Mouse (Mus musculus) 3134 (cell line): Measurements from ENCODE around the gene Olfr982.
A peak's percentile ranks its signal among the peaks of the same experiment; 100 is the strongest.

Experiments
- DNase-seq: peaks from one replicate; pipeline ENCODE4 v3.0.0-alpha.2; 2011; ENCODE audit warnings: low spot score; ENCODE audit not compliant: insufficient read length; ENCODE audit errors: extremely low read depth

The Olfr982 gene

GRCm38 (mm10) chr9:40073529-40073928 is at the start of gene Olfr982:
Gene Olfr982 (plus strand): TSS chr9:40073829.
- no peak for DNase-seq

DNA sequence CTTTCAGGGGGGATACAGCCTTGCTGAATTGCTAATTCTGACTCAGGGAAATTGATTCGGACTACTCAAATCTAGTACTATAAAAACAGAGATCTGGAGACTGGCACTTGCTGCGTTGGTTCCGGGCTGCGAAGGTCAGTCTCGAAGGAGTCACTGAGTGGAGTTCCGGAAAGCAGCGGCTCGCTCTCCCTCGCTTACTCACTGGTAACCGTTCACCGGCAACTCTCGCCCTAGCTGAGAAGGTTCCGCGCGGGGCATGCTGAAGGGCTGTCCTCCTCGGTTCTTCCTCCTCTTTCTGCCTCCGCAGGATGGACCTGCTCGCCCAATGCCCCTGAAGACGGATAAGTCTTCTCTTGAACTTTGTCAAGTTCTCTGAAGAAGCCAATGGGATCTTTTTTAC is 23.5 kb upstream of the Olfr982 start:
- DNase-seq: no peak

DNA sequence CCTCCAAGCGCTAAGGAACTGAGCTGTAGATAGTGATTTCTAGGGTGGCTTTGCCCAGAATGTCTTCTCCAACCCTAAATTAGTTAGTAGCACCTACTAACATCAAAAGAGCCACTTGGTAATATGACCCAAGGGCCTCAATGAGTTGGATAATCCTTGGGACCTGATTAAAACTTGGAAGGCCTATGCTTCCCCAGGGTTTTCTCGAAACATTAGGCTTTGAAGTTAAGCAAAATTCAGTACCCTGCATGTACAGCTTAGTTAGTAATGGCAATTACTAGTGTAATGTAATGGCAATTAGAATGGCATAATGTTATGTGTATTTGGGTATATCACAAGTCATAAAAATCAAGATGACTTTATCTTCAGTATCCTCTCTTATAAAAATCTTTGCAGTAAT is 19.9 kb downstream of the Olfr982 start, which contains the start of gene Olfr983:
TSS of gene Olfr983 (minus strand) at position 101 of the 400 bp plus-strand sequence.
- no peak for DNase-seq

DNA sequence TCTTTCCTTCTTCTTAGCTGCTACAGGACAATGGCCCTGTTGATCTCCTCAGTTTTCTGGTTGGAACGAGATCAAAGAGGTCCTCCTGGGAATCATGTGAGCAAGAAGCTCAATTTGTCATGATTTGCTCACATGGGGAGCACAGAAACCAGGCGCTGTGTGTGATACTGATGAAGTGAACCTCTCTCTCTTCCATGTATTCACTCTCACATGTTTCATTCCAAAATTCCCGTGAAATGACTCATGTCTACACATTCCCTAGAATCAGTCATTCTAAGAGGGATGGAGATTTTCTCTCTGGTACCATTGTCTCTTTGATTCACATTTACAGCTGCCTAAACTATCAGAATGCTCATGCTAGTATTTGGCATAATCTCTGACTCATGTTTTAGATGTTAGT is 21.1 kb downstream of the Olfr982 start:
- DNase-seq: peak; percentile 5

GRCm38 (mm10) chr9:40114106-40114505 is 40.5 kb downstream of the Olfr982 start, which contains the start of gene Olfr984:
Gene Olfr984 (minus strand): TSS chr9:40114206.
- no peak for DNase-seq

GRCm38 (mm10) chr9:40116645-40117286 is 43.1 kb downstream of the Olfr982 start:
- DNase-seq: no peak

- DNase-seq: no peak
Observed at GRCm38 (mm10) chr9:40117287-40117659, 43.6 kb downstream of the Olfr982 start.
